Mouse (Mus musculus): ENCODE measurements around the gene Pcbp3. TPM values are rescaled to one million over a fixed set of nuclear protein-coding genes. Genes with fewer than 3 reads are reported as not detected.
A peak's percentile ranks its signal among the peaks of the same experiment; 100 is the strongest.

Gene Pcbp3
- total and polyA plus RNA-seq, 3 experiments = 3.8 to 4.9 (median 3.8) TPM

GRCm38 (mm10) chr10:76941038-76941437 is 20.6 kb downstream of the Pcbp3 start:
- no peaks in the 10 kb centered on the region for H3K27me3 ChIP-seq (ENCODE audit: control insufficient read depth, insufficient read depth, low read length)
- no peak overlapping the region for H3K27ac ChIP-seq
- no peak for DNase-seq
- 76% methylated on average over 4 of the region's 4 CpGs for WGBS
- no peak overlapping the region for H3K4me3 ChIP-seq
- H3K36me3 ChIP-seq (ENCODE audit: control insufficient read depth, insufficient read depth, low read length) = no peaks in the 10 kb centered on the region
- no peaks in the 10 kb centered on the region for H3K4me1 ChIP-seq (ENCODE audit: control insufficient read depth, insufficient read depth, low read length)
- no peak overlapping the region for H3K9ac ChIP-seq (ENCODE audit: low read depth, low read length)
- intact Hi-C loops (cut with DNase I) = no loop called here
- H3K79me2 ChIP-seq (replicated peaks; ENCODE audit: control insufficient read depth, insufficient read depth, low read length) = no peaks in the 10 kb centered on the region
- TF ChIP-seq CTCF (IDR thresholded peaks at IDR 0.05) = no peak
- no peak for TF ChIP-seq POLR2A (IDR thresholded peaks at IDR 0.05; ENCODE audit: insufficient read depth, low read depth, low read length)
- no peak for TF ChIP-seq EP300 (IDR thresholded peaks at IDR 0.05; ENCODE audit: insufficient read depth, low read depth, low read length)

DNA sequence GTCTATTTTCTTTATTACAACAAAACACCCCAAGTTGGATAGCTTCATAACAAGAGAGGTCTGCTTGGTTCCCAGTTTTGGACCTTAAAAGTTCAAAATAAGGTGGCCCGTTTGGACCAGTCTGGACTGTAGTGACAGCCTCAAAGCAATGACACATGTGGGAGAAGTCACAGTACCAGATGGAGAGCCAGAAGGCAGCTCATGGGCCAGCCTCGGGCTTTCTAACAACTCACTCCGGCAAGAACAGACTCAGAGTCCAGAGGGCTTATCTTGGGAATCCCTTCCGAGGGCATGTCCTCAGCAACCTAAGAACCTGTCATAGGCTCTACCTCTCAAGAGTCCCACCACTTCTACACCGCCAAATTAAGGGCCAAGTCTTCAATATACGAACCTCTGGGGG is 24.9 kb downstream of the Pcbp3 start:
- WGBS = 79% methylated on average over 6 of the region's 6 CpGs
- Histone ChIP-seq H3K79me2 (replicated peaks; ENCODE audit: control insufficient read depth, insufficient read depth, low read length) (no peaks in the 10 kb centered on the region), H3K9ac (ENCODE audit: low read depth, low read length) (no peak overlapping the region), H3K27me3 (ENCODE audit: control insufficient read depth, insufficient read depth, low read length) (no peaks in the 10 kb centered on the region), H3K27ac (no peak overlapping the region), H3K4me1 (ENCODE audit: control insufficient read depth, insufficient read depth, low read length) (no peaks in the 10 kb centered on the region; the same call in 1 of the 2 replicates), H3K36me3 (ENCODE audit: control insufficient read depth, insufficient read depth, low read length) (no peaks in the 10 kb centered on the region), H3K4me3 (no peak overlapping the region)
- intact Hi-C loops (cut with DNase I) = no loop called here
- DNase-seq = no peak
- TF ChIP-seq EP300 (IDR thresholded peaks at IDR 0.05; ENCODE audit: insufficient read depth, low read depth, low read length) = no peak
- TF ChIP-seq POLR2A (IDR thresholded peaks at IDR 0.05; ENCODE audit: insufficient read depth, low read depth, low read length) = no peak
- no peak for TF ChIP-seq CTCF (IDR thresholded peaks at IDR 0.05)

GRCm38 (mm10) chr10:76934805-76935204 is 26.9 kb downstream of the Pcbp3 start:
- Histone ChIP-seq H3K4me3 (no peak overlapping the region), H3K9ac (ENCODE audit: low read depth, low read length) (no peak overlapping the region), H3K36me3 (ENCODE audit: control insufficient read depth, insufficient read depth, low read length) (no peaks in the 10 kb centered on the region), H3K27ac (no peak overlapping the region), H3K27me3 (ENCODE audit: control insufficient read depth, insufficient read depth, low read length) (no peaks in the 10 kb centered on the region), H3K4me1 (ENCODE audit: control insufficient read depth, insufficient read depth, low read length) (no peaks in the 10 kb centered on the region; the same call in 1 of the 2 replicates), H3K79me2 (replicated peaks; ENCODE audit: control insufficient read depth, insufficient read depth, low read length) (no peaks in the 10 kb centered on the region)
- DNase-seq = no peak
- TF ChIP-seq EP300 (IDR thresholded peaks at IDR 0.05; ENCODE audit: insufficient read depth, low read depth, low read length) (no peak), CTCF (IDR thresholded peaks at IDR 0.05) (no peak), POLR2A (IDR thresholded peaks at IDR 0.05; ENCODE audit: insufficient read depth, low read depth, low read length) (no peak)
- WGBS = 85% methylated on average over 5 of the region's 5 CpGs
- intact Hi-C loops (cut with DNase I) = no loop called here

DNA sequence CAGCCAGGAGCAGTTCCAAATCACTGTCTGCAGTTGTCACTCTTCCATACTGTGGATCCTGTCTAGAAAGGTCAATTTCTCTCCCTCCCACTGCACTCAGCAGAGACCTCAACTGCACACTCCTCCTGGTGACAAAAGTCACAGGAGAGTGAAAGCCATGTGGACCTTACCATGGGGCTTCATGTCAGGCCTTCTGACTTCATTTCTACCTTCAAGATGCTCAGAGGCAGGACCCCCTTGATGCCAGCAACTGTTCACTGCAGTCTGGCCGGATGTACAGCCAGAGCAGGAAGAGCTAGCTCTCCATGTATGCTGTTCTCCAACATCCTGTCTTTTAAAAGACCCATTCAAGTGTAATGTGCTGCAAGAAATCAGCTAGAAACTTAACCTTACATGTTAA is 29.9 kb downstream of the Pcbp3 start:
- no peak for DNase-seq
- Histone ChIP-seq H3K4me3 (no peak overlapping the region), H3K27me3 (ENCODE audit: control insufficient read depth, insufficient read depth, low read length) (no peaks in the 10 kb centered on the region), H3K36me3 (ENCODE audit: control insufficient read depth, insufficient read depth, low read length) (no peaks in the 10 kb centered on the region), H3K9ac (ENCODE audit: low read depth, low read length) (no peak overlapping the region), H3K79me2 (replicated peaks; ENCODE audit: control insufficient read depth, insufficient read depth, low read length) (no peaks in the 10 kb centered on the region), H3K27ac (no peak overlapping the region), H3K4me1 (ENCODE audit: control insufficient read depth, insufficient read depth, low read length) (no peaks in the 10 kb centered on the region; the same call in 1 of the 2 replicates)
- intact Hi-C loops (cut with DNase I) = no loop called here
- WGBS = 44% methylated on average over 1 of the region's 1 CpGs
- TF ChIP-seq EP300 (IDR thresholded peaks at IDR 0.05; ENCODE audit: insufficient read depth, low read depth, low read length) (no peak), CTCF (IDR thresholded peaks at IDR 0.05) (no peak), POLR2A (IDR thresholded peaks at IDR 0.05; ENCODE audit: insufficient read depth, low read depth, low read length) (no peak)

GRCm38 (mm10) chr10:76931122-76931521 is 30.6 kb downstream of the Pcbp3 start:
- H3K4me3 ChIP-seq = no peak overlapping the region
- WGBS = 23% methylated on average over 6 of the region's 6 CpGs

GRCm38 (mm10) chr10:76924441-76924840 is 37.2 kb downstream of the Pcbp3 start:
- WGBS = 91% methylated on average over 2 of the region's 2 CpGs
- Histone ChIP-seq H3K9ac (ENCODE audit: low read depth, low read length) (no peak overlapping the region), H3K79me2 (replicated peaks; ENCODE audit: control insufficient read depth, insufficient read depth, low read length) (no peaks in the 10 kb centered on the region), H3K27ac (no peak overlapping the region), H3K36me3 (ENCODE audit: control insufficient read depth, insufficient read depth, low read length) (no peaks in the 10 kb centered on the region), H3K4me1 (ENCODE audit: control insufficient read depth, insufficient read depth, low read length) (no peaks in the 10 kb centered on the region), H3K4me3 (no peak overlapping the region), H3K27me3 (ENCODE audit: control insufficient read depth, insufficient read depth, low read length) (no peaks in the 10 kb centered on the region)
- TF ChIP-seq EP300 (IDR thresholded peaks at IDR 0.05; ENCODE audit: insufficient read depth, low read depth, low read length) (no peak), CTCF (IDR thresholded peaks at IDR 0.05) (no peak), POLR2A (IDR thresholded peaks at IDR 0.05; ENCODE audit: insufficient read depth, low read depth, low read length) (no peak)
- DNase-seq = no peak
- intact Hi-C loops (cut with DNase I) = no loop called here

More at GRCm38 (mm10) chr10:76931122-76931521, 30.6 kb downstream of the Pcbp3 start:
- Histone ChIP-seq H3K27me3 (ENCODE audit: control insufficient read depth, insufficient read depth, low read length) (no peaks in the 10 kb centered on the region), H3K79me2 (replicated peaks; ENCODE audit: control insufficient read depth, insufficient read depth, low read length) (no peaks in the 10 kb centered on the region), H3K9ac (ENCODE audit: low read depth, low read length) (no peak overlapping the region), H3K36me3 (ENCODE audit: control insufficient read depth, insufficient read depth, low read length) (no peaks in the 10 kb centered on the region), H3K4me1 (ENCODE audit: control insufficient read depth, insufficient read depth, low read length) (no peaks in the 10 kb centered on the region; the same call in 1 of the 2 replicates), H3K27ac (no peak overlapping the region)
- intact Hi-C loops (cut with DNase I) = no loop called here
- TF ChIP-seq CTCF (IDR thresholded peaks at IDR 0.05) = no peak
- no peak for TF ChIP-seq POLR2A (IDR thresholded peaks at IDR 0.05; ENCODE audit: insufficient read depth, low read depth, low read length)
- no peak for TF ChIP-seq EP300 (IDR thresholded peaks at IDR 0.05; ENCODE audit: insufficient read depth, low read depth, low read length)
- peak; percentile 66 to 70 for DNase-seq

Measured in heart, adult 2 months (tissue).